ENCODE assay signal across 7 mouse cellular contexts in the genomic region with DNA sequence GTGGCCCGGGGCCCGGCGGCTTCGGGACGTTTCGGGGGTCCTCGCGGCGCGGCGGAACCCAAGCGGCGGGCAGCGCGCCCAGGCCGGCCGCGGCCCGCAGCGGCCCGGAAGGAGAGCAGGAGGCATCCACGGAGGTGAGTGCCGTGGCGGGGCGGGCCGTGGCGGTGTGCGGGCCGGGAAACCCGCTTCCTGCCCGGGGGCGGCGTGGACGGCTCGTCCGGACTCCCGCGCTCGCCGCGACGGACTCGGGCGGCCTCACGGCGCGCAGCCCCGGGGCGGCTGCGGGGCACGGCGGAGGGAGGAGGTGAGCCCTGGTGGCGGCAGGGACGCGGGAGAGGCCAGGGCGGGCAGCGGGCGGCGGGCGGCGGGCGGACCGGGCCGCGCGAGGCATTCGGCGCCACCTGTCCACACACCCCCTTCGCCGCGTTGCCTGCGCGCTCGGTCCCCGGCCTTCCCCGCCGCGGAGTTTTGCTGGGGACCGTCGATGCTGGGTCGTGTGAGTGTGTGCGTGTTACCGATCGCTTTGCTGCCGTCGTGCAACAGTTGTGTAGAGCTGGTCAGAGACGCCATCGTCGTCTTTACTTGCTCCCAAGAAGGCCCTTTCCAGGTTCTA. TPM values are rescaled to one million over a fixed set of nuclear protein-coding genes. Genes with fewer than 3 reads are reported as not detected.
A peak's percentile ranks its signal among the peaks of the same experiment; 100 is the strongest.
DNase-seq lines count a peak whose midpoint lies in the region; ATAC-seq and TF ChIP-seq lines count a peak whose summit lies in the region.

No protein-coding gene starts in this region.

- H3K4me3 ChIP-seq in embryonic facial prominence, embryonic 11.5 days (ENCODE audit: low read depth, low read length): peak overlapping the region; percentile 63
- peak overlapping the region; percentile 65 for H3K4me3 ChIP-seq in hindbrain, embryonic 12.5 days
- peak overlapping the region; percentile 51 for H3K4me3 ChIP-seq in midbrain, postnatal 0 days (ENCODE audit: low read depth, low read length)

- H3K9me3 ChIP-seq in embryonic facial prominence, embryonic 11.5 days (replicated peaks; ENCODE audit: control insufficient read depth, low read length): no peaks in the 10 kb centered on the region
- H3K9me3 ChIP-seq in hindbrain, embryonic 12.5 days (replicated peaks): no peaks in the 10 kb centered on the region
- H3K9me3 ChIP-seq in midbrain, postnatal 0 days (ENCODE audit: low read length): no peaks in the 10 kb centered on the region

- WGBS in embryonic facial prominence, embryonic 11.5 days: under 1% methylated on average over 29 of the region's 89 CpGs
- under 1% methylated on average over 41 of the region's 89 CpGs for WGBS in hindbrain, embryonic 12.5 days
- WGBS in midbrain, postnatal 0 days: 1% methylated on average over 68 of the region's 89 CpGs

- H3K27me3 ChIP-seq in embryonic facial prominence, embryonic 11.5 days (ENCODE audit: control insufficient read depth, insufficient read depth, low read length): peaks cover 13% of the 10 kb centered on the region
- peaks cover 58% of the 10 kb centered on the region for H3K27me3 ChIP-seq in hindbrain, embryonic 12.5 days
- peaks cover 19% of the 10 kb centered on the region for H3K27me3 ChIP-seq in midbrain, postnatal 0 days (ENCODE audit: insufficient read depth, low read length)

- no peak for TF ChIP-seq CTCF in midbrain, postnatal 0 days (IDR thresholded peaks at IDR 0.05)

- H3K27ac ChIP-seq in embryonic facial prominence, embryonic 11.5 days (replicated peaks; ENCODE audit: low read depth, low read length): peak overlapping the region; percentile 70
- peak overlapping the region; percentile 81 for H3K27ac ChIP-seq in hindbrain, embryonic 12.5 days
- peak overlapping the region; percentile 77 for H3K27ac ChIP-seq in midbrain, postnatal 0 days (ENCODE audit: low read depth, low read length)

- peak; percentile 19 for DNase-seq in kidney, postnatal 10 days
- DNase-seq in kidney, adult 11 months: no peak
- DNase-seq in embryonic facial prominence, embryonic 11.5 days (ENCODE audit: low spot score): no peak
- no peak for DNase-seq in midbrain, postnatal 0 days (ENCODE audit: low spot score)
- no peak for DNase-seq in spleen, adult 18-20 months
- no peak for DNase-seq in cerebellum, adult 11 months

- no peaks in the 10 kb centered on the region for H3K36me3 ChIP-seq in embryonic facial prominence, embryonic 11.5 days (replicated peaks; ENCODE audit: control insufficient read depth, insufficient read depth, low read depth, low read length)
- no peaks in the 10 kb centered on the region for H3K36me3 ChIP-seq in hindbrain, embryonic 12.5 days
- H3K36me3 ChIP-seq in midbrain, postnatal 0 days (ENCODE audit: insufficient read depth, low read length): no peaks in the 10 kb centered on the region

- H3K4me1 ChIP-seq in embryonic facial prominence, embryonic 11.5 days (ENCODE audit: control insufficient read depth, insufficient read depth, low read length): no peaks in the 10 kb centered on the region
- H3K4me1 ChIP-seq in hindbrain, embryonic 12.5 days: 0 out of 2 replicates have a peak, but pooled peaks cover 2% of the 10 kb centered on the region
- no peaks in the 10 kb centered on the region for H3K4me1 ChIP-seq in midbrain, postnatal 0 days (ENCODE audit: insufficient read depth, low read length)

- peak overlapping the region; percentile 73 for H3K9ac ChIP-seq in embryonic facial prominence, embryonic 11.5 days (replicated peaks; ENCODE audit: low read length)
- H3K9ac ChIP-seq in hindbrain, embryonic 12.5 days: peak overlapping the region; percentile 82
- H3K9ac ChIP-seq in midbrain, postnatal 0 days (replicated peaks; ENCODE audit: low read length, poor library complexity, severe bottlenecking): peak overlapping the region; percentile 57

- ATAC-seq in embryonic facial prominence, embryonic 11.5 days (replicated peaks; ENCODE audit: insufficient number of reproducible peaks, low FRiP score, low TSS enrichment, low read depth): peak; percentile 70
- peak; percentile 54 for ATAC-seq in hindbrain, embryonic 12.5 days (ENCODE audit: low FRiP score)
- peak; percentile 36; the same call in 1 of the 2 replicates for ATAC-seq in midbrain, postnatal 0 days (ENCODE audit: low FRiP score)

- H3K4me2 ChIP-seq in embryonic facial prominence, embryonic 11.5 days (ENCODE audit: low read depth, low read length): peak overlapping the region; percentile 64
- H3K4me2 ChIP-seq in hindbrain, embryonic 12.5 days (replicated peaks): peak overlapping the region; percentile 56
- peak overlapping the region; percentile 51 for H3K4me2 ChIP-seq in midbrain, postnatal 0 days (ENCODE audit: low read depth, low read length, poor library complexity, severe bottlenecking)

RNA-seq across cellular contexts. Expression of a gene that starts 0.4 kb away (rescaled TPM):
- polyA plus RNA-seq in embryonic facial prominence, embryonic 11.5 days (2014; fragmentation: Nextera tagmentation; extraction: Ambion mirVana): 12.4 and 13.1 TPM in 2 replicates
- polyA plus RNA-seq in hindbrain, embryonic 12.5 days (2016; fragmentation: Nextera tagmentation; extraction: Ambion mirVana): 32.9 and 37.7 TPM in 2 replicates
- 31.6 and 35.3 TPM in 2 replicates for total RNA-seq in midbrain, postnatal 0 days (2014; rRNA removed)
- 26.7 and 45.9 TPM in 2 replicates for polyA plus RNA-seq in midbrain, postnatal 0 days (2015; fragmentation: Nextera tagmentation; extraction: Ambion mirVana)

RNA-seq across cellular contexts. Expression of a gene that starts 59.1 kb away (rescaled TPM):
- 0.11 and 0.17 TPM in 2 replicates for polyA plus RNA-seq in embryonic facial prominence, embryonic 11.5 days (2014; fragmentation: Nextera tagmentation; extraction: Ambion mirVana)
- polyA plus RNA-seq in hindbrain, embryonic 12.5 days (2016; fragmentation: Nextera tagmentation; extraction: Ambion mirVana): 0.20 and 0.21 TPM in 2 replicates
- 0.16 and 1.2 TPM in 2 replicates for total RNA-seq in midbrain, postnatal 0 days (2014; rRNA removed)
- 1.2 TPM in 2 replicates for polyA plus RNA-seq in midbrain, postnatal 0 days (2015; fragmentation: Nextera tagmentation; extraction: Ambion mirVana)
